Mouse (Mus musculus) CH12.LX (cell line): Measurements from ENCODE around the gene Csnk1g1. TPM values are rescaled to one million over a fixed set of nuclear protein-coding genes. Genes with fewer than 3 reads are reported as not detected.

Source experiments
- DNase-seq: peaks from one replicate; pipeline ENCODE4 v3.0.0-alpha.2; 2013; ENCODE audit errors: extremely low read depth
- H3K27ac ChIP-seq: 2 replicates; pipeline ENCODE4 v1.5.1; 2012; ENCODE audit warnings: low read depth, mild to moderate bottlenecking, control low read depth, moderate library complexity; ENCODE audit not compliant: insufficient read depth
- H3K27me3 ChIP-seq: replicated peaks from 2 replicates; pipeline ENCODE3; 2012; ENCODE audit warnings: inconsistent platforms
- H3K36me3 ChIP-seq, 2 experiments: replicated peaks in 1 of 2; 2 replicates each; pipeline versions ENCODE3 to v1.6.1; 2012; ENCODE audit warnings: inconsistent platforms in 1 of 2, low read length in 1 of 2, mild to moderate bottlenecking in 1 of 2, mixed read lengths in 1 of 2, moderate library complexity in 1 of 2; ENCODE audit not compliant: control insufficient read depth in 1 of 2, insufficient read depth in 1 of 2
- H3K4me1 ChIP-seq, 2 experiments: 2 replicates each; pipeline ENCODE4 v1.6.1; 2012; ENCODE audit warnings: inconsistent platforms in 1 of 2, moderate library complexity in 1 of 2; ENCODE audit not compliant: insufficient read depth in 2 of 2, control insufficient read depth in 1 of 2
- H3K4me2 ChIP-seq: 2 replicates; pipeline ENCODE4 v1.6.1; 2012; ENCODE audit warnings: low read depth, mild to moderate bottlenecking, control low read depth; ENCODE audit not compliant: poor library complexity, insufficient read depth, severe bottlenecking
- H3K4me3 ChIP-seq, 3 experiments: fragments of 150-350 bp in 1 of 3; sonication (generic) in 1 of 3; replicated peaks in 1 of 3; 2 replicates each; pipeline versions ENCODE3 to v1.5.1; 2011 to 2012; ENCODE audit warnings: low read depth in 2 of 3, low read length in 2 of 3, mild to moderate bottlenecking in 2 of 3, moderate library complexity in 2 of 3, control low read depth in 1 of 3, improper control_type of control experiment in 1 of 3, inconsistent platforms in 1 of 3, mixed read lengths in 1 of 3; ENCODE audit not compliant: poor library complexity in 1 of 3
- H3K79me2 ChIP-seq: replicated peaks from 2 replicates; pipeline ENCODE4 v1.6.1; 2012; ENCODE audit warnings: mild to moderate bottlenecking, moderate library complexity; ENCODE audit not compliant: control insufficient read depth, poor library complexity, insufficient read depth, severe bottlenecking; ENCODE audit errors: extremely low read depth
- H3K9ac ChIP-seq: 2 replicates; pipeline ENCODE4 v1.6.1; 2012; ENCODE audit warnings: low read depth, mild to moderate bottlenecking, control low read depth, moderate library complexity; ENCODE audit not compliant: insufficient read depth
- H3K9me3 ChIP-seq: replicated peaks from 2 replicates; pipeline ENCODE3; 2012; ENCODE audit warnings: low read length, inconsistent platforms, mixed read lengths
- CHD2 ChIP-seq: IDR thresholded peaks from 2 replicates; pipeline ENCODE4 v1.6.1; 2011; ENCODE audit warnings: low read length, improper control_type of control experiment
- CTCF ChIP-seq, 2 experiments: IDR thresholded peaks in 1 of 2; conservative IDR thresholded peaks in 1 of 2; 2 replicates each; pipeline ENCODE4 v1.5.1; 2011 to 2012; ENCODE audit warnings: low read depth in 2 of 2, low read length in 2 of 2, improper control_type of control experiment in 1 of 2, inconsistent platforms in 1 of 2, mild to moderate bottlenecking in 1 of 2, moderate library complexity in 1 of 2
- E2F4 ChIP-seq: IDR thresholded peaks from 2 replicates; pipeline ENCODE4 v1.6.1; 2011; ENCODE audit warnings: low read depth, low read length, improper control_type of control experiment; ENCODE audit not compliant: insufficient replicate concordance
- ELF1 ChIP-seq: IDR thresholded peaks from 2 replicates; pipeline ENCODE4 v1.6.1; 2014; ENCODE audit warnings: low read depth, mild to moderate bottlenecking, inconsistent platforms, low read length, improper control_type of control experiment
- GABPA ChIP-seq: IDR thresholded peaks from 2 replicates; pipeline ENCODE4 v1.6.1; 2012; ENCODE audit warnings: low read depth, low read length, improper control_type of control experiment, inconsistent platforms; ENCODE audit not compliant: insufficient replicate concordance
- IRF4 ChIP-seq: IDR thresholded peaks from 2 replicates; pipeline ENCODE4 v1.6.1; 2014; ENCODE audit warnings: low read depth, mild to moderate bottlenecking, inconsistent platforms, low read length, improper control_type of control experiment
- JUN ChIP-seq: IDR thresholded peaks from 2 replicates; pipeline ENCODE4 v1.6.1; 2011; ENCODE audit warnings: low read depth, mild to moderate bottlenecking, low read length, improper control_type of control experiment, moderate library complexity; ENCODE audit not compliant: insufficient read depth
- JUND ChIP-seq: conservative IDR thresholded peaks from 2 replicates; pipeline ENCODE4 v1.6.1; 2011; ENCODE audit warnings: low read depth, low read length, improper control_type of control experiment
- KAT2A ChIP-seq: IDR thresholded peaks from 2 replicates; pipeline ENCODE4 v1.6.1; 2012; ENCODE audit warnings: low read length, improper control_type of control experiment, inconsistent platforms; ENCODE audit not compliant: insufficient replicate concordance
- MAFK ChIP-seq: IDR thresholded peaks from 2 replicates; pipeline ENCODE4 v1.6.1; 2011; ENCODE audit warnings: low read length, improper control_type of control experiment; ENCODE audit not compliant: insufficient replicate concordance
- MAX ChIP-seq: IDR thresholded peaks from 2 replicates; pipeline ENCODE4 v1.6.1; 2011; ENCODE audit warnings: low read length, improper control_type of control experiment
- MEF2A ChIP-seq: IDR thresholded peaks from 2 replicates; pipeline ENCODE4 v1.6.1; 2014; ENCODE audit warnings: low read depth, mild to moderate bottlenecking, inconsistent platforms, low read length, improper control_type of control experiment, borderline replicate concordance
- MXI1 ChIP-seq: IDR thresholded peaks from 2 replicates; pipeline ENCODE4 v1.6.1; 2011; ENCODE audit warnings: mild to moderate bottlenecking, low read depth, low read length, improper control_type of control experiment
- NELFE ChIP-seq: IDR thresholded peaks from 2 replicates; pipeline ENCODE4 v1.6.1; 2011; ENCODE audit warnings: low read depth, low read length, improper control_type of control experiment
- POLR2A ChIP-seq: IDR thresholded peaks from 2 replicates; pipeline ENCODE4 v1.6.1; 2011; ENCODE audit warnings: low read depth, mild to moderate bottlenecking, improper control_type of control experiment, low read length
- POLR2AphosphoS2 ChIP-seq: IDR thresholded peaks from 2 replicates; pipeline ENCODE4 v1.6.1; 2011; ENCODE audit warnings: low read depth, low read length, improper control_type of control experiment
- RAD21 ChIP-seq: IDR thresholded peaks from 2 replicates; pipeline ENCODE4 v1.6.1; 2011; ENCODE audit warnings: low read depth, mild to moderate bottlenecking, low read length, improper control_type of control experiment, moderate library complexity
- RCOR1 ChIP-seq: conservative IDR thresholded peaks from 2 replicates; pipeline ENCODE4 v1.6.1; 2012; ENCODE audit warnings: low read depth, mild to moderate bottlenecking, inconsistent platforms, low read length, improper control_type of control experiment
- SMC3 ChIP-seq: IDR thresholded peaks from 2 replicates; pipeline ENCODE4 v1.6.1; 2011; ENCODE audit warnings: low read depth, low read length, improper control_type of control experiment
- TCF12 ChIP-seq: IDR thresholded peaks from 2 replicates; pipeline ENCODE4 v1.6.1; 2014; ENCODE audit warnings: low read depth, mild to moderate bottlenecking, inconsistent platforms, low read length, improper control_type of control experiment
- USF1 ChIP-seq: IDR thresholded peaks from 2 replicates; pipeline ENCODE4 v1.6.1; 2014; ENCODE audit warnings: low read depth, mild to moderate bottlenecking, inconsistent platforms, low read length, improper control_type of control experiment
- ZC3H11A ChIP-seq: IDR thresholded peaks from 2 replicates; pipeline ENCODE4 v1.6.1; 2012; ENCODE audit warnings: low read depth, mild to moderate bottlenecking, inconsistent platforms, low read length, improper control_type of control experiment
- ZKSCAN1 ChIP-seq: IDR thresholded peaks from 2 replicates; pipeline ENCODE4 v1.6.1; 2012; ENCODE audit warnings: low read depth, inconsistent platforms, low read length, improper control_type of control experiment, borderline replicate concordance
- ZMIZ1 ChIP-seq: IDR thresholded peaks from 2 replicates; pipeline ENCODE4 v1.6.1; 2012; ENCODE audit warnings: low read depth, mild to moderate bottlenecking, inconsistent platforms, low read length, improper control_type of control experiment
- ZNF384 ChIP-seq: IDR thresholded peaks from 2 replicates; pipeline ENCODE4 v1.6.1; 2012; ENCODE audit warnings: low read depth, low read length, improper control_type of control experiment, inconsistent platforms
- dilution Hi-C: fragments of 300-500 bp; cut with MboI; formaldehyde crosslinking; loops from 2 replicates; pipeline ENCODE4 v1.14.3; 2020; ENCODE audit warnings: low sequenced_read_pairs; ENCODE audit not compliant: extremely low pct_unique_long_range_greater_than_20kb, extremely low pct_ligation_motif_present
- in situ Hi-C: fragments of 300-500 bp; cut with MboI; formaldehyde crosslinking; loops from 3 replicates; pipeline ENCODE4 v1.14.3; 2019; ENCODE audit warnings: low sequenced_read_pairs, low pct_ligation_motif_present, low pct_unique_long_range_greater_than_20kb, mixed read lengths
- polyA plus RNA-seq: library from polyadenylated mRNA; unstranded; fragments of >175 nt; gene quantifications from 2 replicates; pipeline ENCODE4 v1.2.1, GENCODE M21; 2012; ENCODE audit warnings: low read depth; ENCODE audit not compliant: insufficient read length
- total RNA-seq, 2 experiments: library from RNA; depleted of rRNA; stranded (reverse); fragments of 300-350 nt in 1 of 2; fragments of >200 nt in 1 of 2; gene quantifications; 2 replicates each; pipeline ENCODE4 v1.2.3; 2012 to 2014

The Csnk1g1 gene
- total and polyA plus RNA-seq, 3 experiments, result 11.7 to 16.0 (median 12.3) TPM

- Histone ChIP-seq H3K79me2 (peaks cover 43% of the 10 kb centered on the region), H3K27me3 (no peaks in the 10 kb centered on the region), H3K4me3 (no peak overlapping the region), H3K4me2 (no peak overlapping the region), H3K27ac (no peak overlapping the region), H3K9ac (no peak overlapping the region), H3K9me3 (no peaks in the 10 kb centered on the region), H3K36me3 (peaks cover 0 to 12% of the 10 kb centered on the region in 2 experiments), H3K4me1 (0 out of 4 replicates have a peak, but pooled peaks cover 0 to 7% of the 10 kb centered on the region in 2 experiments)
- DNase-seq, result no peak
- TF ChIP-seq RAD21 (no peak), JUND (no peak), ZMIZ1 (no peak), USF1 (no peak), POLR2A (no peak), ZC3H11A (no peak), MEF2A (no peak), TCF12 (no peak), IRF4 (no peak), ZNF384 (no peak), GABPA (no peak), CHD2 (no peak)
- in situ Hi-C loops, result no loop called here
- dilution Hi-C loops, result no loop called here
Measured at GRCm38 (mm10) chr9:65917015-65917414, 8.3 kb downstream of the Csnk1g1 start.

DNA sequence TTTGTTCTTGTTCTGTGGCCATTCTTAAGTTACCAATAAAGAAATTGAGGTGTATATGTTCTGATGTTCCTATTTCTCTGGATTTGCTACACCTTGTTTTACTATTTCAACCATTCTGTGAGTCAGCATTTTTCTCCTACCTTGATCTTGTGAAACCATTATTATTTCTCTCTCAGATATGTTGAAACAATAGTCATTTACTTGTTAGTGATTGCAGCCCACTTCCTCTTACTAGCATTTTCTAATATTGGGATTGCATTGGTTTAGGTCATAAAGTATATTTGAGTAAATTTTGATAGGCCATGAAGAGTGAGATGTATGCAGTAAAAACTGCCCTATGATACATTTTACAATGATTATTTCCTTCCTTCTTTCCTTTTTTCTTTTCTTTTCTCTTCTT lies 19.7 kb downstream of the Csnk1g1 start:
- H3K4me3 ChIP-seq, result no peak overlapping the region
- H3K9ac ChIP-seq, result no peak overlapping the region
- in situ Hi-C loops (no loop called here), dilution Hi-C loops (no loop called here)
- H3K36me3 ChIP-seq, result peaks cover 0 to 29% of the 10 kb centered on the region in 2 experiments
- DNase-seq, result no peak
- H3K4me1 ChIP-seq, result no peaks in the 10 kb centered on the region; a peak in 1 of 4 replicates
- H3K79me2 ChIP-seq, result peaks cover 37% of the 10 kb centered on the region
- no peaks in the 10 kb centered on the region for H3K9me3 ChIP-seq
- H3K27ac ChIP-seq, result no peak overlapping the region
- no peak overlapping the region for H3K4me2 ChIP-seq
- no peak for TF ChIP-seq ZKSCAN1
- no peak for TF ChIP-seq NELFE
- 0 out of 2 replicates have a peak, but pooled peaks have one; percentile 16 for TF ChIP-seq MAFK
- no peaks in the 10 kb centered on the region for H3K27me3 ChIP-seq

GRCm38 (mm10) chr9:65929826-65930225 lies 21.1 kb downstream of the Csnk1g1 start:
- H3K4me2 ChIP-seq, result no peak overlapping the region
- dilution Hi-C loops (no loop called here), in situ Hi-C loops (no loop called here)
- H3K9ac ChIP-seq, result no peak overlapping the region
- peaks cover 37% of the 10 kb centered on the region for H3K79me2 ChIP-seq
- no peak overlapping the region for H3K4me3 ChIP-seq
- H3K9me3 ChIP-seq, result no peaks in the 10 kb centered on the region
- no peak for TF ChIP-seq CTCF (conservative IDR thresholded peaks at IDR 0.05 in 1 of 2, IDR thresholded peaks at IDR 0.05 in 1 of 2; ENCODE audit: low read depth in 2 of 2, low read length in 2 of 2)
- no peak for TF ChIP-seq ZKSCAN1
- TF ChIP-seq CHD2, result no peak
- no peak for TF ChIP-seq GABPA
- no peak for TF ChIP-seq ELF1
- no peak for TF ChIP-seq POLR2AphosphoS2
- TF ChIP-seq JUN, result no peak
- no peak for TF ChIP-seq KAT2A
- no peak for TF ChIP-seq E2F4
- TF ChIP-seq RCOR1, result no peak
- no peak for TF ChIP-seq SMC3
- no peak for TF ChIP-seq TCF12
- no peak for TF ChIP-seq JUND
- TF ChIP-seq MXI1, result no peak
- no peak for TF ChIP-seq MEF2A
- TF ChIP-seq MAX, result no peak
- DNase-seq, result no peak
- no peaks in the 10 kb centered on the region; a peak in 1 of 4 replicates for H3K4me1 ChIP-seq
- H3K36me3 ChIP-seq, result peaks cover 0 to 34% of the 10 kb centered on the region in 2 experiments
- no peaks in the 10 kb centered on the region for H3K27me3 ChIP-seq
- no peak overlapping the region for H3K27ac ChIP-seq
